Mouse (Mus musculus) bone marrow, adult 2 months (tissue): ENCODE measurements at regions not wholly inside any gene's neighbourhood (a gene's known extent, or its start where the extent isn't known, plus 50 kb on each side); places are given as distances from the start of the nearest gene placed in this dataset.

ENCODE experiments used
- CTCF ChIP-seq: fragments of 200-500 bp; IDR thresholded peaks from 2 replicates; pipeline ENCODE4 v1.5.1; 2011; ENCODE audit warnings: low read length, control low read depth; ENCODE audit not compliant: control insufficient read depth, insufficient read depth
- POLR2A ChIP-seq: fragments of 200-500 bp; IDR thresholded peaks from 2 replicates; pipeline ENCODE4 v1.6.1; 2011; ENCODE audit warnings: low read depth, mild to moderate bottlenecking, control low read depth, low read length, borderline replicate concordance; ENCODE audit not compliant: control insufficient read depth

- TF ChIP-seq CTCF (no peak), POLR2A (no peak)
These were observed 338.8 kb upstream of the Nox3 start for GRCm38 (mm10) chr17:4034816-4035360.
